Mouse (Mus musculus) leukemia stem cell, adult 10-12 weeks (primary cell): ENCODE measurements around the gene Klk9. TPM values are rescaled to one million over a fixed set of nuclear protein-coding genes. Genes with fewer than 3 reads are reported as not detected.

ENCODE experiments used
- polyA plus RNA-seq: library from polyadenylated mRNA; stranded (reverse); fragments of >175 nt; gene quantifications from 2 replicates; pipeline ENCODE4 v1.2.3, GENCODE M21; 2012; ENCODE audit warnings: low replicate concordance

Gene Klk9
- polyA plus RNA-seq = not detected in 2 replicates

GRCm38 (mm10) chr7:43791591-43791990 lies at the start of gene Klk9:
Gene Klk9, plus strand, starts transcription at chr7:43791891.

DNA sequence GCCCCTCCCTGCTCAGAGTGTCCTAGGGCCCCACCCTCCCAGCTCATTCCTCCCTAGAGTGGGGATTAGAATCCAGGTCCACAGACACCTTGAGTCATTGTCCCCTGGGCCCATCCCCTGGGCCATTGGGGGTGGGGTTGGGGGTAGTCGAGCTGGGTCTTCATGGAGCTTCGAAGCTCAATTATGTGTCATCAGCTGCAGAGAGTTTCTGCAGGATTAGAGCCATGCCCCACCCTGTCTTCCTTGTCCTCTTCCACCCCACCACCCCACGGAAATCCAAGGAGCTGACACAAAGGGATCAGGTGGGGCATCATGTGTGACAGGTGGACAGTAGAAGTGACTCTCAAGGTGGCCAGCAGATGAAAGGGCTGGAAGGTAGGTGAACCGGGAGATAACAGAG lies 23.1 kb upstream of the Klk9 start, which contains the start of gene Klk12:
Klk12 (plus strand) TSS at position 301 of the 400 bp plus-strand sequence.

GRCm38 (mm10) chr7:43774364-43774763 lies 17.3 kb upstream of the Klk9 start, which contains the start of gene Klk11:
Gene Klk11, plus strand, starts transcription at chr7:43774604.

GRCm38 (mm10) chr7:43780746-43781145 lies 10.9 kb upstream of the Klk9 start, which contains the start of gene Klk10:
Gene Klk10, plus strand, starts transcription at chr7:43781035.

GRCm38 (mm10) chr7:43797333-43797769 lies 5.7 kb downstream of the Klk9 start, which contains the start of gene Klk8:
Gene Klk8, plus strand, starts transcription at chr7:43797577.

GRCm38 (mm10) chr7:43810994-43811393 lies 19.3 kb downstream of the Klk9 start, which contains the start of gene Klk7:
Gene Klk7, plus strand, starts transcription at chr7:43811294.

DNA sequence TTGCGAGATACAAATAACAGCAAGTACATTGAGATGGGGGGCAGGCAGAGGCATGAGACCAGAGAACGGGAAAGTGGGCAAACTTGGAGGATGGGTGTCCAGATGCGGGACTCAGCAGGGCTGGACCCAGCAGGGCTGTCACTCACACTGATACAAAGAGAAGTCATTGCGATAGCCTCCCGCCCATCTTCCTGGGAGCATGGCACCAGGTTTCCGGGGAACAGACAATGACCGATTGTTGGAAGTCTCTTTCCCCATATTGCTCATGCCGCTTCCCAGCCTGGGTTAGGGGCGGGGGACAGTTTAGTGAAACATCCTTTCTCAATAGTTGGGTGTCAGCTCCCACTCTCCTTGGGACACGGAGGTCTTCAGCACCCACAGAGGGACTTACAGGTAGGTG lies 32.5 kb downstream of the Klk9 start, which contains the start of gene Klk6:
Klk6 (plus strand) TSS at position 301 of the 400 bp plus-strand sequence.

GRCm38 (mm10) chr7:43841701-43842100 lies 50.0 kb downstream of the Klk9 start, which contains the start of gene Klk5:
Gene Klk5, plus strand, starts transcription at chr7:43841971.

Other genes with a start within 250 kb of the Klk9 start
- 5.2 and 7.8 TPM in 2 replicates for gene Cd33, start 247.5 kb upstream of the Klk9 start, polyA plus RNA-seq
- 0.30 and 0.33 TPM in 2 replicates for gene Zfp658, start 229.6 kb upstream of the Klk9 start, polyA plus RNA-seq
- 0.50 TPM in 1 of 2 replicates, not detected in the other for gene Zfp719, start 212.3 kb upstream of the Klk9 start, polyA plus RNA-seq
- not detected in 2 replicates for gene Zfp819, start 184.7 kb upstream of the Klk9 start, polyA plus RNA-seq
- not detected in 2 replicates for gene Ceacam18, start 157.2 kb upstream of the Klk9 start, polyA plus RNA-seq
- 1.5 and 1.6 TPM in 2 replicates for gene Siglece, start 131.7 kb upstream of the Klk9 start, polyA plus RNA-seq
- gene Ctu1, start 119.9 kb upstream of the Klk9 start, polyA plus RNA-seq = 11.7 and 15.4 TPM in 2 replicates
- not detected in 2 replicates for gene Klk14, start 101.5 kb upstream of the Klk9 start, polyA plus RNA-seq
- gene Klk13, start 79.3 kb upstream of the Klk9 start, polyA plus RNA-seq = not detected in 2 replicates
- not detected in 2 replicates for gene Klk12, start 23.0 kb upstream of the Klk9 start, polyA plus RNA-seq
- not detected in 2 replicates for gene Klk11, start 17.3 kb upstream of the Klk9 start, polyA plus RNA-seq
- not detected in 2 replicates for gene Klk10, start 10.9 kb upstream of the Klk9 start, polyA plus RNA-seq
- gene Klk8, start 5.7 kb downstream of the Klk9 start, polyA plus RNA-seq = 2.1 and 2.4 TPM in 2 replicates
- gene Klk7, start 19.4 kb downstream of the Klk9 start, polyA plus RNA-seq = not detected in 2 replicates
- gene Klk6, start 32.6 kb downstream of the Klk9 start, polyA plus RNA-seq = not detected in 2 replicates
- gene Klk5, start 50.1 kb downstream of the Klk9 start, polyA plus RNA-seq = not detected in 2 replicates
- 0.33 TPM in 1 of 2 replicates, not detected in the other for gene Klk4, start 89.3 kb downstream of the Klk9 start, polyA plus RNA-seq
- not detected in 2 replicates for gene Klk15, start 141.8 kb downstream of the Klk9 start, polyA plus RNA-seq
- not detected in 2 replicates for gene Klk1b8, start 158.8 kb downstream of the Klk9 start, polyA plus RNA-seq
- not detected in 2 replicates for gene Klk1b1, start 174.9 kb downstream of the Klk9 start, polyA plus RNA-seq
- gene Klk1b9, start 184.2 kb downstream of the Klk9 start, polyA plus RNA-seq = not detected in 2 replicates
- not detected in 2 replicates for gene Klk1b11, start 204.0 kb downstream of the Klk9 start, polyA plus RNA-seq
- gene Klk1b26, start 220.3 kb downstream of the Klk9 start, polyA plus RNA-seq = not detected in 2 replicates